Mouse (Mus musculus): ENCODE measurements at regions not wholly inside any gene's neighbourhood (a gene's known extent, or its start where the extent isn't known, plus 50 kb on each side); places are given as distances from the start of the nearest gene placed in this dataset.

DNA sequence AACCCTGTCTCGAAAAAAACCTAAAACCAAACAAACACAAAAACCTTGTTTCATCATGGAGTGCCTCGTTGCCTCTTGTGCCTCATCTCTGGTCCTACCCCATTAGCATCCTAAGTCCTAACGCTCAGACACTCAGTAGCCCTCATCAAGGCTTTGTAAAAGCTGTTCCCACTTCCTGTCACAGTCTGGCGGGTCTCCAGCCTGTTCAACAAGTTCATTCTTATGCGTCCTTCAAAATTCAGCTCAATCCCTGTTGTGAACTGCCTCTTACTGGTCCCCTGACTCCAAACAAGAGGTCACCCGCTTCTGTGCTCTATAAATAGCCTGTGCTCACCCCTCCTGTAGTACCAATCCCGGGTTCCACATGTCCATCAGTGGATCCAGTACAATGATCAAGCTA lies 77.1 kb downstream of the Avpr1a start:
- TF ChIP-seq CTCF (IDR thresholded peaks at IDR 0.05; ENCODE audit: insufficient read depth, low read length) (no peak), POLR2A (IDR thresholded peaks at IDR 0.05; ENCODE audit: borderline replicate concordance, extremely low read depth, low read depth, low read length) (no peak)

Data from lung, adult 2 months (tissue).